Mouse (Mus musculus): Measurements from ENCODE around the gene Mapk3. TPM values are rescaled to one million over a fixed set of nuclear protein-coding genes. Genes with fewer than 3 reads are reported as not detected.
"Not testable (repeated sequence)": the region's sequence is repeated elsewhere in the genome, so short reads cannot be mapped to it uniquely, and the experiment has no call there.

Mapk3 gene
- total RNA-seq, 2 experiments from 2014 or later, result 56.5 to 59.8 TPM

DNA sequence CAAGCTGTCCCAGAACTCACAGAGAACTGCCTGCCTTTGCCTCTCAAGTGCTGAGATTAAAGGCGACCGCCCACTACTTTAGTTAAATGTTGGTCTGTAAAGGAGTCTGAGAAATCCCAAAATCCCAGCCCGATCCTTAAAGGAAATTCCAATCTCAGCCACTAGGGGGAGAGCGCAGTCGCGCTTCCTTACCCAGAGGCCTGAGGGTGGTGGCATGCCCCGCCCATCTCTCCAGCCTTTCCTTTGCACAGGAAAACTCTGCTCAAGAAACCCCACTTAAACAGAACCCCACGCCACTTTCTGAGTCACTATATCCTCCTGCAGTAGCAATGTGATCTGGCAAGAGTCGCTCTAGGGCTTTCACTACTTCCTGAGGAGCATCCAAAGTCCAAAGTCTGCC, 4.5 kb upstream of the Mapk3 start:
- intact Hi-C loops (cut with DNase I), result loop anchor here (10.0 kb wide), 1 partner anchor 350 kb away; no protein-coding TSS in a partner anchor

DNA sequence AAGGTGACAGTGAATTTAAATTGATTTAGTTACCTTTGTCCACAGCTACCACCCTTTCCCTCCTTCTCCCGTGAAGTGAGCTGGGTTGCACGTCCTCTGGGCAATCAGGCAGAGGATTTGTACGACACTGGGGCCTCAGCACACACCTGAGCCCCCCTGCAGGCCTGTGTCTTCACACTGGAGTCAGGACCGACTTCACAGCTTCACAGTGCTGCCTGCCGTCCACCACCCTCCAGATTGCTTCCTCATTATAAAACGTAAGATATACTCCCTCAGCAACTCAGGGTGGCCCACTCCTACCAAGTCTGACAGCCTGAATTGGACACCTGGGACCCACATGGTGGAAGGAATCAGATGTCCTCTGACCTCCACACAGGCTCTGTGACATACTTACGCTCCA, 862 bp upstream of the Mapk3 start:
- intact Hi-C loops (cut with DNase I), result loop anchor here (10.0 kb wide), 1 partner anchor 346 kb away; no protein-coding TSS in a partner anchor
- DNase-seq (ENCODE audit: low spot score), result no peak

More for the DNA sequence above, 4.5 kb upstream of the Mapk3 start:
- DNase-seq (ENCODE audit: low spot score), result peak; percentile 51

GRCm38 (mm10) chr7:126759672-126760390, 430 bp downstream of the Mapk3 start:
- intact Hi-C loops (cut with DNase I), result loop anchor here (10.0 kb wide), 1 partner anchor 345 kb away; no protein-coding TSS in a partner anchor
- DNase-seq (ENCODE audit: low spot score), result peak; percentile 39

GRCm38 (mm10) chr7:126760391-126760802, 996 bp downstream of the Mapk3 start:
- peak; percentile 82 for DNase-seq (ENCODE audit: low spot score)
- intact Hi-C loops (cut with DNase I), result no loop called here

- intact Hi-C loops (cut with DNase I), result no loop called here
These were observed 1.6 kb downstream of the Mapk3 start for GRCm38 (mm10) chr7:126760956-126761355.

GRCm38 (mm10) chr7:126761529-126762067, 2.2 kb downstream of the Mapk3 start:
- intact Hi-C loops (cut with DNase I), result loop anchor here (2.0 kb wide), 1 partner anchor 15 kb away; the partner anchor contains the start of gene Ypel3

More at GRCm38 (mm10) chr7:126760956-126761355, 1.6 kb downstream of the Mapk3 start:
- DNase-seq (ENCODE audit: low spot score), result no peak

GRCm38 (mm10) chr7:126762471-126763008, 3.1 kb downstream of the Mapk3 start:
- intact Hi-C loops (cut with DNase I), result loop anchor here (2.0 kb wide), 1 partner anchor 14 kb away; the partner anchor contains the start of gene Ypel3

More at GRCm38 (mm10) chr7:126761529-126762067, 2.2 kb downstream of the Mapk3 start:
- DNase-seq (ENCODE audit: low spot score), result no peak

DNA sequence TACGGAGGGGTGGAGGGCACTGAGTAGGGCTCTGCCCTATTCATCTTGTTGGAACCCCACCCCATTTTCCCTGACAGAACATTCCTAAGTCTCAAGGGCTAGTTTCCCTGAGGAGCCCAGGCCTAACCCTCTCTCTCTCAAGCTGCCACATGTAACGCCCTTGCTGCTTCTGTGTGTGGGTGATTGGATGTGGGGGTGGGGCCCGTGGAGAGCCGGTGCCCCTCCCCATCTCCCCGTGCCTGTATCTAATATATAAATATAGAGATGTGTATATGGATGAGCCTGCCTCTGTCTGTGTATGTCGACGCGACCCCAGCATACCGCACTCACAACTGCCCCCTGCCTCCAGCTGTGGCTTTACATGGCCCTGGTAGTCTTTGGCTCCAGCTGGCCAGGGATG, 6.1 kb downstream of the Mapk3 start:
- intact Hi-C loops (cut with DNase I), result no loop called here
- no peak for DNase-seq (ENCODE audit: low spot score)

More at GRCm38 (mm10) chr7:126762471-126763008, 3.1 kb downstream of the Mapk3 start:
- DNase-seq (ENCODE audit: low spot score), result no peak

GRCm38 (mm10) chr7:126766201-126766600, 6.8 kb downstream of the Mapk3 start, which contains the start of gene Gdpd3:
Gene Gdpd3, plus strand, starts transcription at chr7:126766334.
- intact Hi-C loops (cut with DNase I), result no loop called here
- no peak for DNase-seq (ENCODE audit: low spot score)

GRCm38 (mm10) chr7:126767001-126767400, 7.6 kb downstream of the Mapk3 start:
- intact Hi-C loops (cut with DNase I), result no loop called here
- DNase-seq (ENCODE audit: low spot score), result no peak

DNA sequence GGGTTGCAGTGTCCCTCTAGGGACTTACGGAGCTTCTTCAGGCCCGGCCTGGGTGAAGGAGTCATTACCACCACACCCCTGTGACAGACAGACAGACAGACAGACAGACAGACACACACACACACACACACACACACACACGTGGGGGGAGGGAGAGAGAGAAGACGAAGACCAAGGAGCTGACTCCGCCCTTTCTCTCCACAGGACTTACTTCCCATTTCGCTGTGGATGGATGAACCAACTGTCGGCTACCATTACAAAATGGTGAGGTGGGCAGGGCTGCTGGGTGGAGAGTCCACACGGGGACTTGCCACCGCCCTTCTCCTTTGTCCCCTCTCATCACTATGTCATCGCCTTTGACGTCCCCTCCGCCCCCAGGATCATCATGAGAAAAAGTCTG, 11.4 kb downstream of the Mapk3 start:
- no peak for DNase-seq (ENCODE audit: low spot score)
- intact Hi-C loops (cut with DNase I), result no loop called here

- DNase-seq (ENCODE audit: low spot score), result no peak
- intact Hi-C loops (cut with DNase I), result no loop called here
These were observed 13.9 kb downstream of the Mapk3 start for GRCm38 (mm10) chr7:126773351-126773750.

GRCm38 (mm10) chr7:126774463-126774862, 15.1 kb downstream of the Mapk3 start:
- intact Hi-C loops (cut with DNase I), result no loop called here

GRCm38 (mm10) chr7:126775185-126775977, 16.0 kb downstream of the Mapk3 start:
- intact Hi-C loops (cut with DNase I), result no loop called here
- DNase-seq (ENCODE audit: low spot score), result no peak

More at GRCm38 (mm10) chr7:126774463-126774862, 15.1 kb downstream of the Mapk3 start:
- DNase-seq (ENCODE audit: low spot score), result no peak

DNA sequence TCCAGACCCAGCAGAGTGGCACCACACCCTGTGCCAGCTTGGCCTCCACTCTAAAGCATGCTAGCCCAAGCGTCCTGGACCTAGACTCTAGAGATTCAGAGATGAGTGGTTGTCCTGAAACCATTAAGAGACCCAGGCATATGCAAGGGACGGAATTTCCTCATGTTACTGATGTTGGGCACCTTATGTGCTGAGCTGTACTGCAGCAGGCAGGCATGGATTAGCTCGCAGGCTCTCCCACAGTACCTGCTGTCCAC, 16.5 kb downstream of the Mapk3 start:
- intact Hi-C loops (cut with DNase I), result loop anchor here (2.0 kb wide), 1 partner anchor 13 kb away; no protein-coding TSS in a partner anchor
- no peak for DNase-seq (ENCODE audit: low spot score)

- peak; percentile 95 for DNase-seq (ENCODE audit: low spot score)
- intact Hi-C loops (cut with DNase I), result loop anchor here (2.0 kb wide), 1 partner anchor 14 kb away; no protein-coding TSS in a partner anchor
These were observed 17.2 kb downstream of the Mapk3 start, which contains the start of gene Ypel3 for GRCm38 (mm10) chr7:126776598-126777057. Gene Ypel3, plus strand, starts transcription at chr7:126776955.

- intact Hi-C loops (cut with DNase I), result loop anchor here (2.0 kb wide), 1 partner anchor 15 kb away; no protein-coding TSS in a partner anchor
- DNase-seq (ENCODE audit: low spot score), result no peak
These were observed 18.1 kb downstream of the Mapk3 start for GRCm38 (mm10) chr7:126777476-126777875.

DNA sequence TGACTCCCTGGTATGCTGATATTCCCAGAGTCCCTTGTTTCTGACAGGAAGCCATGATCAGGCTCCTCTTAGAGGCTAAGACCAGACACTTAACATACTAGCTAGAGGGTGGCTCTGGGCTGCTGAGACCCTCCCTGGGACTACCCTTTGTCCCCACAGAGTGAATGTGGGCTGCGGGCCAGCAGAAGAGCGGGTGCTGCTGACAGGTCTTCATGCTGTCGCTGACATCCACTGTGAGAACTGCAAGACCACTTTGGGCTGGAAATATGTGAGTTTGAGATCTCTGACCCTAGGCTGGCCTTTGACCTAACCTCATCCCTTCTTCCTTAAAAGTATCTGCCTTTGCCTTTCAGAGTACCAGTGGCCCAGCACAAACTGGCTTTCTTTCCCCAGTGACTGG, 18.7 kb downstream of the Mapk3 start:
- no peak for DNase-seq (ENCODE audit: low spot score)
- intact Hi-C loops (cut with DNase I), result no loop called here

GRCm38 (mm10) chr7:126779101-126779500, 19.7 kb downstream of the Mapk3 start:
- intact Hi-C loops (cut with DNase I); DNase-seq (ENCODE audit: low spot score): not testable (repeated sequence)

All from heart, postnatal 25 days (tissue).